Mouse (Mus musculus) inflammation-experienced regulatory T-cells, adult 6 months (primary cell): Measurements from ENCODE around the gene Evi2. TPM values are rescaled to one million over a fixed set of nuclear protein-coding genes. Genes with fewer than 3 reads are reported as not detected.

Experiments used
- ATAC-seq: one replicate; pipeline ENCODE4 v1.8.0; 2017
- polyA plus RNA-seq, 3 experiments: library from polyadenylated mRNA; unstranded; fragments of 100-300 nt; shearing (Covaris generic); gene quantifications; one replicate each; pipeline ENCODE4 v1.2.1; 2017

The Evi2 gene
- polyA plus RNA-seq, 3 experiments from 2014 or later, result 7.2 to 8.4 (median 7.2) TPM

DNA sequence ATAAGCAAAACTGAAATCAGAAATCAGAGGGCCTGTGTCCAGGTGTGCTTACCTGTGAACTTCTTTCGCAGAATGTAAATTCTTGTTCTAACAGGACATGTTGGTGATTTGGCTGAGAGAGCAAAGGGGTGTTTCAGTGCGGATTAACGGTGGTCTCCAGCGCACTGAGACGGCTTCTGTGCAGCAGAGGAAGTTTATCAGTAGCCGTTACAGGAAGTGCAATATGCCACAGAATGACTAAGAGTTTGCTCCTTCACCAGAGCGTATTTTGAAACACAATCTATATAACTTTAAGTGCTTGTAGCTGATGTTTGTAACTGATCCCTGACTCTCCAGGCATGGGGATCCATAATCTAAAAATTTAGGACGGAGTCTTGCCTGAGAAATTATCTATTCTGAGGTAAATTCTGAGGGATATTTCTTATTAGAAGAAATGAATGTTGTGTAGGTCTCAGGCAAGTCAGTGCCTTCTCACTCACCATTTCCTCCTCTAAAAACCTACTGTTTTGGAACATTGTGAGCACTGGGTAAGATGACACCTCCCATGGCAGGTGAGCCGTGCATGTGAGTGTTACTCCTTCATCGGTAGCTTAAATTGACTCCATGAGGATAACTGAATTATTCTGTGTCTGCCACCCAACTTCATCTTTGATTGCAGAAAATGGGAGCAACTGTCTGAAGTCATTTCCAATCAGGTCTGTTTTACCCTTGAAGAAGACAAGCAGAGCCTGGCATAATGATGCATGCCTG lies 6.7 kb downstream of the Evi2 start, which contains the start of gene Evi2b:
TSS of gene Evi2b (minus strand) at position 203 of the 750 bp plus-strand sequence.
- ATAC-seq, result peak; percentile 40

GRCm38 (mm10) chr11:79522944-79523343 lies 7.4 kb downstream of the Evi2 start:
- ATAC-seq, result no peak

DNA sequence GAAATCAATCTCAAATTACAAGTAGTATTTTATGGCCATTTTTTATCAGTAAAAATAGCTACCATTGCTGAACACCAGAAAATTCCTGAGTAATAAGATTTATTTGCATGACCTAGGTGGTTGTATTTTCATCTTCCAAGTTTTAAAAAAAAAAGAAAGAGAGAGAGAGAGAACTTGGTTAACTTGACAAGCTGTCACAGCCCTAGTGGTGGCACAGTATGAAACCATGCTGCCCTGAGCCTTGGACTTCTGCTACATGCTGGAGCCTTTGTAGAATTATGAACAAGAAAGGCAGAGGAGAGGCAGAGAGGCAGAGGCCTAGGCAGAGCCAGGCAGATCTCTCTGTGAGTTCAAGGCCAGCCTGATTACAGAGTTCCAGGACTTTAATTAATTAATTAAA lies 8.5 kb downstream of the Evi2 start:
- ATAC-seq, result no peak

DNA sequence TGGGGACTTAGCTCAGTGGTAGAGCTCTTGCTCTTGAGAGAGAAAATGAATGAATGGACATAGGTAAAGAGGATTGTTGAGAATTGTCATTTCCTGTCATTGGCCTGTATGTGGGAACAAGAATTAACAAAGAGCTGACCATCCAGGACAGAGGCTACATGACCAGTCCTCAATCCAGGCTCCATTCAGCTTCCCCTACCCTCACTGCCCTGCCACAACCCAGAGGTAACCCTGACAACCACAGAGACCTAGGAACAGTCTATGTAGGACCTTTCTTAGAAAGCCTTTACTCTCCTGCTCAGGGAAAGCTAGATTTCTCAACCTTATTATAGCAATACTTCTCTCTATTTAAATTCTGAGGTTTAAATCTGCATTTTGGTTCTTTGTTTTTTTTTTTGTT lies 9.6 kb downstream of the Evi2 start:
- ATAC-seq, result no peak

- peak; percentile 85 for ATAC-seq
These were observed 10.5 kb downstream of the Evi2 start for GRCm38 (mm10) chr11:79519878-79520291.

- ATAC-seq, result no peak
These were observed 11.1 kb downstream of the Evi2 start for GRCm38 (mm10) chr11:79519299-79519698.

DNA sequence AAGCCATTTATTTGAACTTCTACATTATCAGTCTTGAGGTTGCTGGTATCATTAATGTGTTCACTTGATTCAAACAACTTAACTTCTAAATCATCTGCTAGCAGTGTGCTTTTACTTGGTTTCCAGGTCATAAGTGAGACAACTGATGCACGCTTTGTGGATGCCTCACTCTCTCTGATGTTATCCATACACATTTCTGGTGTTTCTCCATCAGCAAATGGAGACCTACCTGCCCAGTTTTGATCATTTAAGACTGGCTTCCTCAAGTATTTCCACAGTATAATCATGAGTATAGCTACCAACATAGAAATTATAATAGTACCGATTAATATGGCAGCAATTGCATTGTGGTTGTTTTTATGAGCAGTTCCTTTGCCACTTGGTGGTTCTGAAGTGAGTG lies 14.6 kb downstream of the Evi2 start:
- no peak for ATAC-seq

GRCm38 (mm10) chr11:79515331-79515730 lies 15.1 kb downstream of the Evi2 start:
- ATAC-seq, result no peak

DNA sequence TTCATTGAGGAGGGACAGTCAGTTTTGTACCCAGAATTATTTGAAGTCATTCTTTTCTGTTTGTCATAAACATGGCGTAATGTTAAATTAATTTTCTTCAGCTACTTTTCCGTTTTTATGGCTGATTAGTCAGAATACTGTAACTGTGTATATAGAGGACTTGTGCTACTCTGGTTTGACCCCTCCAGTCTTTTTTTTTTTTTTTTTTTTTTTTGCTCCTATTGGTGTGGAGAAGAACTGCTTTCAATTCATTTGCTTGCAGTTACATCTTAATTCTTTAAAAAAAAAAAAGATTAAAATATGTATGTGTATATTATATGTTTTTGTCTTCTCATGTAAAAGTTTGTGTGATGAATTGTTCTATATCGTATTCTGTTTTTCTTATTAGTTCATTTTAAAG lies 18.4 kb downstream of the Evi2 start:
- ATAC-seq, result no peak

DNA sequence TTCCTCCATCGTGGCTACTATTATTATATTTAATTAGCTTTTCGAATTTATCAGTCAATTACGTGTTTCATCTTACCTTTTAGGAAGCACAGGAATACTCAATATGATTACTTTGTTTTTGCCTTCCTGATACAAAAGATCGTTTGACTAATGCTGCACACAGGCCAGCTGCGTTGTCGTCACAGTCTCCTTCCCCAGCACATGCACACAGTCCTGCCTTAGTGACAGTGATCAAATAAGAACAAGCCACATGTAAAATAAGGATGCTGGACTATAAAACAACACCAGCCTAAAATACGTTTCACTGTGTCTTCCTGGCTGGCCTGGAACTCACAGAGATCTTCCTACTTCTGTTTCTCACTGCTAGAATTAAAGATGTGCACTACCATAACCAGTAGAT lies 25.9 kb downstream of the Evi2 start:
- no peak for ATAC-seq

GRCm38 (mm10) chr11:79503845-79504244 lies 26.5 kb downstream of the Evi2 start, which contains the start of gene Omg:
Gene Omg, minus strand, starts transcription at chr11:79504084.
- no peak for ATAC-seq

- no peak for ATAC-seq
These were observed 27.5 kb downstream of the Evi2 start for GRCm38 (mm10) chr11:79502917-79503316.

- ATAC-seq, result no peak
These were observed 35.2 kb downstream of the Evi2 start for GRCm38 (mm10) chr11:79494976-79495800.

DNA sequence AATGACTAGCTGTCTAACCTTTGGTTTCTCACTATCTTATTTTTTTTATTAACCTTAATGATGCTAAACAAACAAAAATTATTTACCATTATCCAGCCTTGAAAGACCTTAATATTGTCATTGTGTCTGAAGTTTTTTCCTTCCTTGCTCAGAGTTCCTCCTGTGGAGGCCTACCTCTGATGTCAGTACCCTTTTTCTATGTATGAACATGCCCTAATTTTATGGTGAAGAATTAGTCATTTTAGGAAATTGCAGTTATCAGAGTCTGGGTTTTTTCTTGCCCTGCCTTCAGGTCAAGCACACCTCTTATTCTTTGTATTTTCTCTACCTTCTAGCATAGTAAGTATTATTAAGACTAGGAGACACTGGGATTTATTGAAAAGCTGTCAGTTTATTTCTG lies 45.7 kb downstream of the Evi2 start:
- no peak for ATAC-seq

- ATAC-seq, result no peak
These were observed 46.4 kb downstream of the Evi2 start for GRCm38 (mm10) chr11:79483876-79484528.

GRCm38 (mm10) chr11:79483392-79483791 lies 47.0 kb downstream of the Evi2 start:
- no peak for ATAC-seq

- no peak for ATAC-seq
These were observed 62.3 kb downstream of the Evi2 start for GRCm38 (mm10) chr11:79468097-79468496.

Other genes with a start within 250 kb of the Evi2 start
- gene Gm9964, start 233.7 kb downstream of the Evi2 start, polyA plus RNA-seq, result not detected
- 1 to 10 TPM; 2.0 to 2.7 (median 2.4) TPM for gene Nf1, start 190.9 kb downstream of the Evi2 start, polyA plus RNA-seq
- gene Omg, start 26.5 kb downstream of the Evi2 start, polyA plus RNA-seq, result under 1 TPM; 0.20 to 0.75 (median 0.31) TPM
- 10 to 100 TPM; 81.8 to 99.4 (median 98.7) TPM for gene Evi2b, start 6.8 kb downstream of the Evi2 start, polyA plus RNA-seq
- gene Evi2a, start within 50 bp of the Evi2 start, polyA plus RNA-seq, result 10 to 100 TPM; 63.8 to 92.4 (median 76.7) TPM
- gene Rab11fip4, start 60.6 kb upstream of the Evi2 start, polyA plus RNA-seq, result 10 to 100 TPM; 10.3 to 14.3 (median 12.6) TPM